Mouse (Mus musculus): Measurements from ENCODE around the gene Pik3r5. TPM values are rescaled to one million over a fixed set of nuclear protein-coding genes. Genes with fewer than 3 reads are reported as not detected.
A peak's percentile ranks its signal among the peaks of the same experiment; 100 is the strongest.

The Pik3r5 gene
- polyA plus RNA-seq (2014; fragmentation: Nextera tagmentation; extraction: Ambion mirVana) = 0.65 and 1.0 TPM in 2 replicates

GRCm38 (mm10) chr11:68431699-68432360, at the start of gene Pik3r5:
Gene Pik3r5, plus strand, starts transcription at chr11:68432121.
- Histone ChIP-seq H3K4me3 (ENCODE audit: control insufficient read depth in 1 of 2, insufficient read depth in 1 of 2, low read depth in 1 of 2, low read length in 2 of 2) (peak within 1 kb of the TSS; percentile 42 to 46), H3K9me3 (ENCODE audit: control insufficient read depth, low read length) (no peaks in the 10 kb centered on the region), H3K36me3 (ENCODE audit: control insufficient read depth, insufficient read depth, low read length) (no peaks in the 10 kb centered on the region), H3K9ac (ENCODE audit: low read length) (peak within 1 kb of the TSS; percentile 47; the same call in 1 of the 2 replicates), H3K4me2 (ENCODE audit: low read length) (peak within 1 kb of the TSS; percentile 64), H3K27ac (replicated peaks in 1 of 2; ENCODE audit: control insufficient read depth in 1 of 2, insufficient read depth in 1 of 2, low read depth in 2 of 2, low read length in 2 of 2) (no peak within 1 kb of the TSS), H3K27me3 (ENCODE audit: control insufficient read depth, insufficient read depth, low read length) (peaks cover 19% of the 10 kb centered on the region; the same call in 1 of the 2 replicates), H3K4me1 (ENCODE audit: control insufficient read depth in 2 of 2, insufficient read depth in 2 of 2, low read length in 2 of 2) (peaks cover 0 to 2% of the 10 kb centered on the region in 2 experiments; a peak in 1 of 4 replicates)
- 7% methylated on average over 34 of the region's 35 CpGs for WGBS
- peak; percentile 75 for ATAC-seq (ENCODE audit: insufficient number of reproducible peaks, insufficient read depth, low FRiP score, low read depth)

- Histone ChIP-seq H3K4me3 (ENCODE audit: control insufficient read depth in 1 of 2, insufficient read depth in 1 of 2, low read depth in 1 of 2, low read length in 2 of 2) (peak overlapping the region; percentile 1 to 77; a peak in 3 of 4 replicates), H3K4me2 (ENCODE audit: low read length) (peak overlapping the region; percentile 92), H3K27ac (replicated peaks in 1 of 2; ENCODE audit: control insufficient read depth in 1 of 2, insufficient read depth in 1 of 2, low read depth in 2 of 2, low read length in 2 of 2) (no peak overlapping the region), H3K36me3 (ENCODE audit: control insufficient read depth, insufficient read depth, low read length) (no peaks in the 10 kb centered on the region), H3K4me1 (ENCODE audit: control insufficient read depth in 2 of 2, insufficient read depth in 2 of 2, low read length in 2 of 2) (peaks cover 13 to 27% of the 10 kb centered on the region in 2 experiments), H3K9me3 (ENCODE audit: control insufficient read depth, low read length) (no peaks in the 10 kb centered on the region), H3K9ac (ENCODE audit: low read length) (peak overlapping the region; percentile 51; the same call in 1 of the 2 replicates), H3K27me3 (ENCODE audit: control insufficient read depth, insufficient read depth, low read length) (peaks cover 46% of the 10 kb centered on the region)
- 23% methylated on average over 10 of the region's 10 CpGs for WGBS
- ATAC-seq (ENCODE audit: insufficient number of reproducible peaks, insufficient read depth, low FRiP score, low read depth) = no peak
Observed at GRCm38 (mm10) chr11:68383519-68383918, 48.4 kb upstream of the Pik3r5 start.

GRCm38 (mm10) chr11:68384131-68384530, 47.8 kb upstream of the Pik3r5 start:
- H3K27ac ChIP-seq (replicated peaks in 1 of 2; ENCODE audit: control insufficient read depth in 1 of 2, insufficient read depth in 1 of 2, low read depth in 2 of 2, low read length in 2 of 2) = no peak overlapping the region
- 21% methylated on average over 12 of the region's 12 CpGs for whole genome bisulfite sequencing
- H3K9me3 ChIP-seq (ENCODE audit: control insufficient read depth, low read length) = no peaks in the 10 kb centered on the region
- H3K4me3 ChIP-seq (ENCODE audit: control insufficient read depth in 1 of 2, insufficient read depth in 1 of 2, low read depth in 1 of 2, low read length in 2 of 2) = peak overlapping the region; percentile 75 to 77
- peak overlapping the region; percentile 92 for H3K4me2 ChIP-seq (ENCODE audit: low read length)
- H3K27me3 ChIP-seq (ENCODE audit: control insufficient read depth, insufficient read depth, low read length) = peaks cover 52% of the 10 kb centered on the region
- peak overlapping the region; percentile 88 for H3K9ac ChIP-seq (ENCODE audit: low read length)
- H3K4me1 ChIP-seq (ENCODE audit: control insufficient read depth in 2 of 2, insufficient read depth in 2 of 2, low read length in 2 of 2) = peaks cover 13 to 21% of the 10 kb centered on the region in 2 experiments
- H3K36me3 ChIP-seq (ENCODE audit: control insufficient read depth, insufficient read depth, low read length) = no peaks in the 10 kb centered on the region
- no peak for ATAC-seq (ENCODE audit: insufficient number of reproducible peaks, insufficient read depth, low FRiP score, low read depth)

- Histone ChIP-seq H3K4me1 (ENCODE audit: control insufficient read depth in 2 of 2, insufficient read depth in 2 of 2, low read length in 2 of 2) (peaks cover 11 to 20% of the 10 kb centered on the region in 2 experiments), H3K4me3 (ENCODE audit: control insufficient read depth in 1 of 2, insufficient read depth in 1 of 2, low read depth in 1 of 2, low read length in 2 of 2) (peak overlapping the region; percentile 75 to 77), H3K9me3 (ENCODE audit: control insufficient read depth, low read length) (no peaks in the 10 kb centered on the region), H3K27ac (replicated peaks in 1 of 2; ENCODE audit: control insufficient read depth in 1 of 2, insufficient read depth in 1 of 2, low read depth in 2 of 2, low read length in 2 of 2) (peak overlapping the region in 1 of 2 experiments; percentile 22; a peak in 2 of 4 replicates), H3K4me2 (ENCODE audit: low read length) (peak overlapping the region; percentile 92), H3K36me3 (ENCODE audit: control insufficient read depth, insufficient read depth, low read length) (no peaks in the 10 kb centered on the region), H3K9ac (ENCODE audit: low read length) (peak overlapping the region; percentile 88), H3K27me3 (ENCODE audit: control insufficient read depth, insufficient read depth, low read length) (peaks cover 56% of the 10 kb centered on the region)
- WGBS = 3% methylated on average over 24 of the region's 27 CpGs
- no peak for ATAC-seq (ENCODE audit: insufficient number of reproducible peaks, insufficient read depth, low FRiP score, low read depth)
Observed at GRCm38 (mm10) chr11:68384592-68385020, 47.3 kb upstream of the Pik3r5 start.

GRCm38 (mm10) chr11:68385021-68385821, 46.7 kb upstream of the Pik3r5 start:
- Histone ChIP-seq H3K4me2 (ENCODE audit: low read length) (peak overlapping the region; percentile 92), H3K9ac (ENCODE audit: low read length) (peak overlapping the region; percentile 88), H3K27me3 (ENCODE audit: control insufficient read depth, insufficient read depth, low read length) (peaks cover 58% of the 10 kb centered on the region), H3K4me3 (ENCODE audit: control insufficient read depth in 1 of 2, insufficient read depth in 1 of 2, low read depth in 1 of 2, low read length in 2 of 2) (peak overlapping the region; percentile 75 to 77), H3K27ac (replicated peaks in 1 of 2; ENCODE audit: control insufficient read depth in 1 of 2, insufficient read depth in 1 of 2, low read depth in 2 of 2, low read length in 2 of 2) (peak overlapping the region in 1 of 2 experiments; percentile 22; a peak in 2 of 4 replicates), H3K9me3 (ENCODE audit: control insufficient read depth, low read length) (no peaks in the 10 kb centered on the region), H3K36me3 (ENCODE audit: control insufficient read depth, insufficient read depth, low read length) (no peaks in the 10 kb centered on the region), H3K4me1 (ENCODE audit: control insufficient read depth in 2 of 2, insufficient read depth in 2 of 2, low read length in 2 of 2) (peaks cover 12 to 21% of the 10 kb centered on the region in 2 experiments)
- 1% methylated on average over 91 of the region's 94 CpGs for WGBS
- peak; percentile 10; the same call in 1 of the 2 replicates for ATAC-seq (ENCODE audit: insufficient number of reproducible peaks, insufficient read depth, low FRiP score, low read depth)

GRCm38 (mm10) chr11:68385921-68386588, 45.9 kb upstream of the Pik3r5 start:
- H3K9ac ChIP-seq (ENCODE audit: low read length) = peak overlapping the region; percentile 88
- peaks cover 54% of the 10 kb centered on the region for H3K27me3 ChIP-seq (ENCODE audit: control insufficient read depth, insufficient read depth, low read length)
- H3K9me3 ChIP-seq (ENCODE audit: control insufficient read depth, low read length) = no peaks in the 10 kb centered on the region
- no peaks in the 10 kb centered on the region for H3K36me3 ChIP-seq (ENCODE audit: control insufficient read depth, insufficient read depth, low read length)
- peaks cover 20 to 30% of the 10 kb centered on the region in 2 experiments for H3K4me1 ChIP-seq (ENCODE audit: control insufficient read depth in 2 of 2, insufficient read depth in 2 of 2, low read length in 2 of 2)
- peak overlapping the region; percentile 75 to 77 for H3K4me3 ChIP-seq (ENCODE audit: control insufficient read depth in 1 of 2, insufficient read depth in 1 of 2, low read depth in 1 of 2, low read length in 2 of 2)
- WGBS = under 1% methylated on average over 56 of the region's 68 CpGs
- no peak; the same call in 1 of the 2 replicates for ATAC-seq (ENCODE audit: insufficient number of reproducible peaks, insufficient read depth, low FRiP score, low read depth)
- peak overlapping the region; percentile 92 for H3K4me2 ChIP-seq (ENCODE audit: low read length)
- peak overlapping the region; percentile 79 to 89 for H3K27ac ChIP-seq (replicated peaks in 1 of 2; ENCODE audit: control insufficient read depth in 1 of 2, insufficient read depth in 1 of 2, low read depth in 2 of 2, low read length in 2 of 2)

Data from heart, embryonic 14.5 days (tissue).